Mouse (Mus musculus): ENCODE data around the gene Rpp25l.

Gene Rpp25l

GRCm38 (mm10) chr4:41671963-41672480, 41.3 kb downstream of the Rpp25l start:
- no peak for DNase-seq (ENCODE audit: extremely low read depth, low read depth, low spot score)

- DNase-seq (ENCODE audit: extremely low read depth, low read depth, low spot score), result no peak
Measured at GRCm38 (mm10) chr4:41671500-41671899, 41.8 kb downstream of the Rpp25l start.

- DNase-seq (ENCODE audit: extremely low read depth, low read depth, low spot score), result no peak
Measured at GRCm38 (mm10) chr4:41670836-41671235, 42.5 kb downstream of the Rpp25l start.

- no peak for DNase-seq (ENCODE audit: extremely low read depth, low read depth, low spot score)
Measured at GRCm38 (mm10) chr4:41666646-41667045, 46.7 kb downstream of the Rpp25l start.

GRCm38 (mm10) chr4:41665009-41665675, 48.2 kb downstream of the Rpp25l start:
- DNase-seq (ENCODE audit: extremely low read depth, low read depth, low spot score), result no peak

- no peak for DNase-seq (ENCODE audit: extremely low read depth, low read depth, low spot score)
Measured at GRCm38 (mm10) chr4:41664533-41664932, 48.8 kb downstream of the Rpp25l start.

- DNase-seq (ENCODE audit: extremely low read depth, low read depth, low spot score), result no peak
Measured at GRCm38 (mm10) chr4:41663614-41664013, 49.7 kb downstream of the Rpp25l start.

- no peak for DNase-seq (ENCODE audit: extremely low read depth, low read depth, low spot score)
Measured at GRCm38 (mm10) chr4:41662723-41663122, 50.6 kb downstream of the Rpp25l start.
